Mouse (Mus musculus): Measurements from ENCODE around the gene Them4.

DNA sequence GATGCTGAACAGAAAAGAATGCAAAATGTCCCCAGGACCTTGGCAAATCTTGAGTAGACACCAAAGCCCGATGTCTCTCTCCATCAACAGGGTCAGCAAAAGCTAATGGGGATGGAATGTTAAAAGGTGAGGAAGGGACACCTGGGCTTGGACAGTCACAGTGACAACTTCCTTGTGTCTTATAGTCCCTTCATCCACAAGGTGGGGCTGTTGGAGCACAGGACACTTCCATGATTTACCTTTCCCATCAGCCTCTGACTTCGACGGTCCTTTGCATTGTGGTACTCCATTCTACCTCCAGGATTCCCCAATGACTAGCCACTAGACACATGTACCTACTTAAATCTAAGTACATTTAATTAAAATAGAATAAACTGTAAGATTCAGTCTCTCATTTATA lies 18.8 kb downstream of the Them4 start:
- TF ChIP-seq CTCF (IDR thresholded peaks at IDR 0.05; ENCODE audit: insufficient read depth, low read depth, low read length) (no peak), POLR2A (IDR thresholded peaks at IDR 0.05; ENCODE audit: insufficient read depth, low read depth, low read length) (no peak)

Data from olfactory bulb, adult 2 months (tissue).